Mouse (Mus musculus) heart, embryonic 10.5 days (tissue): Measurements from ENCODE around the gene Calr4. TPM values are rescaled to one million over a fixed set of nuclear protein-coding genes. Genes with fewer than 3 reads are reported as not detected.

Source experiments
- DNase-seq: peaks from one replicate; pipeline ENCODE4 v3.0.0-alpha.2; 2017; ENCODE audit warnings: low spot score
- H3K27ac ChIP-seq: fragments of 300-500 bp; sonication (generic); 2 replicates; pipeline ENCODE4 v1.5.1; 2016; ENCODE audit warnings: mild to moderate bottlenecking
- H3K27me3 ChIP-seq: fragments of 300-500 bp; sonication (generic); 2 replicates; pipeline ENCODE4 v1.6.1; 2016; ENCODE audit warnings: mild to moderate bottlenecking; ENCODE audit not compliant: poor library complexity, insufficient read depth, severe bottlenecking
- H3K36me3 ChIP-seq: fragments of 300-500 bp; sonication (generic); 2 replicates; pipeline ENCODE4 v1.6.1; 2016; ENCODE audit warnings: mild to moderate bottlenecking, moderate library complexity
- H3K4me1 ChIP-seq: fragments of 300-500 bp; sonication (generic); 2 replicates; pipeline ENCODE4 v1.6.1; 2016; ENCODE audit warnings: mild to moderate bottlenecking
- H3K4me3 ChIP-seq: fragments of 300-500 bp; sonication (generic); 2 replicates; pipeline ENCODE4 v1.5.1; 2016; ENCODE audit warnings: mild to moderate bottlenecking, moderate library complexity
- H3K9me3 ChIP-seq: fragments of 300-500 bp; sonication (generic); 2 replicates; pipeline ENCODE4 v1.6.1; 2016; ENCODE audit warnings: mild to moderate bottlenecking, moderate library complexity
- WGBS: fragments of 180-500 bp; shearing (Covaris S2); methylation state at CpG from one replicate; pipeline ENCODE4 v1.1.7; 2016; 5-methylcytosine and 5-hydroxymethylcytosine counted together
- polyA plus RNA-seq: library from polyadenylated mRNA; unstranded; fragments of >200 nt; fragmentation: Nextera tagmentation; extraction: Ambion mirVana; gene quantifications from 2 replicates; pipeline ENCODE4 v1.2.1, GENCODE M21; 2016

Gene Calr4
- polyA plus RNA-seq, 1 experiment from 2014 or later = 0.11 TPM

DNA sequence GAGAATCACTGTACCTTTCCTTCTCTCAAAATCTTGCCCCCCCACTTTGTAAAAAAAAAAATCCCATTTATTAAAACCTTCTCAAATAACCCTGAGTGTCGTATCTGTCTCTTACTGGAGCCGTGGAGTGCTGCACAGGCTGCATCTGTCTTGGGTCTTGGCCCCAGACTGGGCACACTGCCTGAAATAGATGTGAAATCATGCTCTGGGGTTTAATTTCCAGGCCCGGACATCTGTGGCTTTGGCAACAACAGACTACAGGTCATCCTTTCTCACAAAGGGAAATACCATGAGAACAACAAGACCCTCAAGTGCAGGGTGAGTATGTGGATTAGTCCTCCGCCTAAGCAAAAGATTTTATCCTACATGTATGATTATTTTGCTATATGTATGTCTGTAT is 7.6 kb downstream of the Calr4 start:
- Histone ChIP-seq H3K27ac (no peak overlapping the region), H3K9me3 (no peaks in the 10 kb centered on the region), H3K4me1 (no peaks in the 10 kb centered on the region; the same call in 1 of the 2 replicates), H3K36me3 (no peaks in the 10 kb centered on the region), H3K27me3 (no peaks in the 10 kb centered on the region), H3K4me3 (no peak overlapping the region)
- WGBS = 77% methylated on average over 4 of the region's 4 CpGs
- DNase-seq = no peak

DNA sequence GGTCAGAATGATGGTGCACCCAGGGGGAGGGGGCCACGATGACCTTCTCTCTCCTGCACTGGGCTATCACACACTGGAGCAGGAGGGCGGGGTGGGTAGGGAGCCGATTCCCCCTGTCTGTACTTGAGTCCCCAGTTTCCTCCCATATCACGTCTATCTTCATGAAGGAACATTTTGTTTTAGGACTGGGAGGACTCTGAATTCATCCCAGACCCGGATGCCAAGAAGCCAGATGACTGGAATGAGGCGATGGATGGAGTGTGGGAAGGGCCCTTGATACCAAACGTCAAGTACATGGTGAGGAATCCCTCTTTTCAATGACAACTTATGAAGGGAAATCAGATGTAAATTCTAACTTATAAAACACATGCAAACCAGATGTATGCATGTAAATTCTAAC is 10.2 kb downstream of the Calr4 start:
- H3K27ac ChIP-seq = no peak overlapping the region
- H3K27me3 ChIP-seq = no peaks in the 10 kb centered on the region
- WGBS = 75% methylated on average over 7 of the region's 7 CpGs
- no peaks in the 10 kb centered on the region for H3K36me3 ChIP-seq
- no peak overlapping the region for H3K4me3 ChIP-seq
- H3K9me3 ChIP-seq = no peaks in the 10 kb centered on the region
- DNase-seq = no peak
- no peaks in the 10 kb centered on the region; the same call in 1 of the 2 replicates for H3K4me1 ChIP-seq

DNA sequence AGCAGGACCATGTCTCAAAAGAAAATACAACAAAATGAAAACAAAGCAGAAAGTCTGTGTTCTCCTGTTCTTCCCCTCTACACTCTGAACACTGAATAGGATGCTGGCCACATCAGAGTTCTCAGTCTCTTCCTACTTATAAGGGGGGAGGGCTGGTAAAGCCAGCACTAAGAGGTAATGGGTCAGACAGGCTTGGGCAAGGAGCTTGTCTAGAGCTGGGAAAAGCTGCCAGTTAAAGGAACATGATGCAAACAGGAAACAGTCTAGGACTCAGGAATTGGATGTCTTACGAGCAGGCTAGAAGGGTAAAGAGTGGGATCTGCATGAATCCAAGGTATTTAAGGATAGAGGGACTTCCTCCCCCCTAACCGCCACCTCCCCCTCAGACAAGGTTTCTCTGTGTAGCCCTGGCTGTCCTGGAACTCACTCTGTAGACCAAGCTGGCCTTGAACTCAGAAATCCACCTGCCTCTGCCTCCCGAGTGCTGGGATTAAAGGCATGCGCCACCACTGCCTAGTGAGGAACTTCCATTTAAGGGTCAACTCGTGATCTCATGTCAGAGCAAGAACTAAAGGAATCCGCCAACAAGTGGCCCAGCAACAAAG is 10.8 kb downstream of the Calr4 start:
- H3K4me1 ChIP-seq = no peaks in the 10 kb centered on the region; the same call in 1 of the 2 replicates
- no peak overlapping the region for H3K4me3 ChIP-seq
- no peak for DNase-seq
- WGBS = 73% methylated on average over 6 of the region's 6 CpGs
- no peak overlapping the region for H3K27ac ChIP-seq
- H3K27me3 ChIP-seq = no peaks in the 10 kb centered on the region
- H3K9me3 ChIP-seq = no peaks in the 10 kb centered on the region
- H3K36me3 ChIP-seq = no peaks in the 10 kb centered on the region

DNA sequence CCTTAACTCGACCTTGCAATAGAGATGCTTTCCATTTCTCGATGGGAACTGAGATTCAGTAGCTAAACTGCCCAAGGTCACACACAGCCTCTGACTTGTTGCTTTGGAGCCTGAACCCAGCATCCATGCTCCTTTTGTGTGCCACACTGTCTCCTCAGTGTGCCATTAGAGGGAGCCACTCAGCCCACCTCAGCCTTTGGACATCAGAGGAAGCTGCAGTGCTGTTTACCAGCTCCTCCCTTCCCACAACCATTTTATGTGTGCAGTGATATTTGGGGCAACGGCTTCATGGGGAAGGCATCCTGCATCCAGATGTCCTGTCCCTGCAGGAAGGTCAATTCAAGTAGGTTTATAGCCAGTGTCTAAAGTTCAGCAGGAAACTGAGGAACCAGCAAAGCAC is 17.3 kb downstream of the Calr4 start:
- Histone ChIP-seq H3K27me3 (no peaks in the 10 kb centered on the region), H3K4me3 (no peak overlapping the region), H3K4me1 (no peaks in the 10 kb centered on the region), H3K36me3 (no peaks in the 10 kb centered on the region), H3K27ac (no peak overlapping the region), H3K9me3 (0 out of 2 replicates have a peak, but pooled peaks cover under 1% of the 10 kb centered on the region)
- no peak for DNase-seq
- 32% methylated on average over 3 of the region's 3 CpGs for WGBS

DNA sequence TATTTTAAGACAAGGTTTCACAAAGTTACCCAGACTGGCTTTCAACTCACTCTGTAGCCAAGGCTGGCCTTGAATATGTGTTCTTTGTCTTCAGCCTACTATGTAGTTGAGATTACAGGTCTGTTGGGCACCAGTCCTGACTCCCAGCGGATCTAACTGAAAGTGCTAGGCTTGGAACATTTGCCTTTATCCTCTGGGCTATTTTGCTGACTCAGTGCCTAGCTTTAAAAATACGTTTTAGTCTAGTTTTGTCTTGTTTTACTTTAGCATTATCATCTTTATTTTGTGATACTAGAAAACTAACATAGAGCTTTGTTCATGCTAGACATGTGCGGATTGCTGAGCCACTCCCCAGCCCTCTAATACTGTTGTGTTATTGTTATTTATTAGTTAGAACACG is 17.9 kb downstream of the Calr4 start:
- no peaks in the 10 kb centered on the region for H3K27me3 ChIP-seq
- no peak overlapping the region for H3K4me3 ChIP-seq
- H3K36me3 ChIP-seq = no peaks in the 10 kb centered on the region
- no peak for DNase-seq
- 77% methylated on average over 4 of the region's 4 CpGs for WGBS
- peaks cover 4% of the 10 kb centered on the region; the same call in 1 of the 2 replicates for H3K9me3 ChIP-seq
- H3K4me1 ChIP-seq = no peaks in the 10 kb centered on the region
- no peak overlapping the region for H3K27ac ChIP-seq

DNA sequence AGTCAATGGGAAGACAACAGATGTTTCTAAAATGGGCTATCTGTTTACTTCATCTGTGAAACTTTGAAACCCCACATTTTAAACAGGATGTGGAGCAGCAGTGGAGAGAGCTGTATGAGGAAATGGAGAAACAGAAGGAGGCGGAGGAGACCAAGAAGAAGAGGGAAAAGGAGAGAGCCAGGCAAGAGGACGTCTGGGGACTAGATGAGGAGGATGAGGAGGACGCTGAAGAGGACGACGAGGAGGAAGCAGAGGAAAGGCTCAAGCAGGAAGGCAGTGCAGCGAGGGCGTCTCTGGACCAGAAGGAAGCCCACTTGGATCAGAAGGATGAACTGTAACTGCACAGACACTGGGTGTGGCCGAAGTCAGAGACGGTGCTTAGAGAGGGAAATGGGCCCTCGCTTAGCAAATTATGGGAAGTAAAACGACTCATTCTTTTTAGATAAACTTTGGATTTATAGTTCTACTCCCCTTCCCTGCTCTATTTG is 19.4 kb downstream of the Calr4 start:
- H3K27ac ChIP-seq = peak overlapping the region; percentile 33
- DNase-seq = no peak
- H3K4me3 ChIP-seq = no peak overlapping the region
- H3K27me3 ChIP-seq = no peaks in the 10 kb centered on the region
- H3K4me1 ChIP-seq = no peaks in the 10 kb centered on the region
- no peaks in the 10 kb centered on the region for H3K36me3 ChIP-seq
- 58% methylated on average over 11 of the region's 11 CpGs for WGBS
- peaks cover 4% of the 10 kb centered on the region; the same call in 1 of the 2 replicates for H3K9me3 ChIP-seq

DNA sequence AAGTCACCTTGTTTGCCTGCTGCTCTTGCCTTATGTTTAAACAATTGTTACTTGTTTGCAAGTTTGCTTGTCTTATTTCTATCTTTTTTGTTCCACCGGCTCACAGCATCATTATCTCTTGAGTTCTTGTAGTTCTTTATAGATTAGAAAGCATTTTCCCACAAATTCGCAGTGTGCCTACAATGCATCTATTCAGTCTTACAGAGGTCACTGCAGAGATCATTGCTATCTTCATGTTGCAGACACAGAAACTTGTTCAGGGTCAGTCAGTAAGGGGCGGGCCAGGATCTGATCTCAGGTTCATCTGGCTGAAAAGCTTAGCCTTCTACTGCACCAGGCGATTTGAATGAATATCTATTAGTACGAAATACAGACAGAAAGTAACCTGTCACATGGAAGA is 20.2 kb downstream of the Calr4 start:
- 60% methylated on average over 5 of the region's 5 CpGs for WGBS
- Histone ChIP-seq H3K27ac (no peak overlapping the region), H3K4me1 (no peaks in the 10 kb centered on the region), H3K4me3 (no peak overlapping the region), H3K27me3 (no peaks in the 10 kb centered on the region), H3K36me3 (no peaks in the 10 kb centered on the region), H3K9me3 (peaks cover 4% of the 10 kb centered on the region; the same call in 1 of the 2 replicates)
- DNase-seq = peak; percentile 81

DNA sequence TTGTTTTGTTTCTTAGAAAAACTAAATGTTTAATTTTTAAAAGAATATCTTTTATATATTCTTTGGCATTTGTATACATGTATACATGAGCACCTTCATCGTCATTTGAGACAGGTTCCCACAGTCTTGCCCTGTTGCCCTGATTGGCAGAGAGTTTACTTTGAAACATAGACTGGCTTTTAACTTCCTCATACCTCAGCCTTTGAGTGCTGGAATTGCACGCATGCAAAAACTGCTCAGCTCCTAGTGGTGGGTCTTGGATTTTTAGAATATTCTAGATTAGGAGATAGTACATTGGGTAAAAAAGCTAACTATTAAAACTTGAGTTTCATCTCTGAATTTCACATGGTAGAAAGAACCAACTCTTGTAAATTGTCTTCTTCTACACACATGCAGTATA is 21.0 kb downstream of the Calr4 start:
- no peaks in the 10 kb centered on the region for H3K36me3 ChIP-seq
- no peak overlapping the region for H3K4me3 ChIP-seq
- no peak overlapping the region for H3K27ac ChIP-seq
- peaks cover 4% of the 10 kb centered on the region; the same call in 1 of the 2 replicates for H3K9me3 ChIP-seq
- no peak for DNase-seq
- H3K27me3 ChIP-seq = no peaks in the 10 kb centered on the region
- no peaks in the 10 kb centered on the region for H3K4me1 ChIP-seq
- 66% methylated on average over 2 of the region's 2 CpGs for WGBS

DNA sequence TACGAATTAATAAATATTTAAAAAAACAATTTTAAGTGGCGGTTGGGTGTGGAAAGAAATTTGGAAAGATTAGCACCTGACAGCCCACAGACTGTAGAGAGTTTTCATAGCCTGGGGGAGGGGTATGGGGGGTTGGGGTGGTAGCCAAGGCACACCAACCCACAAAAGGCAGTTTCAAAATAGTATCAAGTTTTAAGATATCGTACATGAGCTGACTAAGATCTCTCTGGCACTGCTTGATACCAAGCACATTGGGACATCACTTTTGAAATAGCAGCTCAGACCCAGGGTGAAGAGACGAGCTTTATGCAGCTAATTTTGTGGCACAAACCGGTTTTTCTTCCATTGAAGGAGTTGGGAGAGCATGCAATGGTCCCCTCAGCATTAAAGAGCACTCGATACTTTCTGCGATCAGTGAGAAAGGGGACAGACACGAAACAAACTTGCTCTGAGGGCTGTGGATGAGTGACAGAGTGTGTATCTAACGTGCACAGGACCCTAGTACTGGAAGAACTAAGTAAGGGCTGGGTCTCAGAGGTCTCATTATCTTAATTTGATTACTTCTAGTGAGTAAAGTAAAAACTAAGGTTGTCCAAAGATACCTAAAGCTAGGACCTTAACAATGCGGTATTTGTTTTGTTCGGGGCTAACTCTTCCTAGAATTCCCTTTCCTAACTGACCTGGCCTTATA is 21.6 kb downstream of the Calr4 start:
- Histone ChIP-seq H3K27ac (no peak overlapping the region), H3K36me3 (no peaks in the 10 kb centered on the region), H3K4me3 (no peak overlapping the region), H3K9me3 (peaks cover 4% of the 10 kb centered on the region; the same call in 1 of the 2 replicates), H3K27me3 (no peaks in the 10 kb centered on the region), H3K4me1 (no peaks in the 10 kb centered on the region)
- WGBS = 74% methylated on average over 11 of the region's 11 CpGs
- DNase-seq = no peak

DNA sequence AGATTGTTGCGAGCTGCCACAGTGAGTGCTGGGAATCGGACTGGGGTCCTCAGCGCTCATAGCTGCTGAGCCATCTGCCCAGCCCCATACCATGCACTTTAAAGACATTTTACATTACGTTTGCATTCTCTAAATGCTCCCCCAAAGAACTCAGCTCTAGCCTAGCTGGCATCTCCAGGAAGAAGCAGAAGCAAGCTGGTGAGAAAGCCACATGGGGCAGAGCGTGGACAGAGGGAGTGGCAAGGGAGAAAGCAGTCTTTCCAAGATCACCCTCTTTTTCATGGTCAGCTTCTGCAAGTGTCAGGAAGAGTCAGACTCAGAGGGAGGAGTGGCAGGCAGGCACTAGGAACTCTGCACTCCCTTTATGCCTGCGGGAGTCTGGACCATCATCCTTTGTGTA is 22.5 kb downstream of the Calr4 start:
- Histone ChIP-seq H3K36me3 (no peaks in the 10 kb centered on the region), H3K27ac (no peak overlapping the region), H3K4me1 (no peaks in the 10 kb centered on the region), H3K27me3 (no peaks in the 10 kb centered on the region), H3K4me3 (no peak overlapping the region), H3K9me3 (peaks cover 4% of the 10 kb centered on the region; the same call in 1 of the 2 replicates)
- 86% methylated on average over 6 of the region's 6 CpGs for WGBS
- no peak for DNase-seq

DNA sequence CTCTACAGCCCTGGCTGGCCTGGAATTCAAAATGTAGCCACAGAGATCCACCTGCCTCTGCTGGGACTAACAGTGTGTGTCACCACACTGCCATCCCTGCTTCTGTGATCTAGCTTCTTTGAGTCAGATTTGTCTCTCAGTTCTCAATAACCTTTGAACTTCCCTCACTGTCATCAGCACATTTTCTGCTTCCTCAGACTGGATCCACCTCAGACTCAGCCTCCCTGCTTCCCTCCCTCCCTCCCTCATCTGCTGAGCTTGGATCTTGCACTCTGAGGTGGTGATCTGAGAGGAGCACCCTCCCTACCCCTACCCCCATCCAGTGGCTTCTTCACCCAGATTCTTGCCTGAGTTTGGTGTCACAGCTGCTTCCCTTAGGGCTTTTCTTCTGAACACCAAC is 23.4 kb downstream of the Calr4 start:
- no peak overlapping the region for H3K4me3 ChIP-seq
- DNase-seq = no peak
- peaks cover 5% of the 10 kb centered on the region; the same call in 1 of the 2 replicates for H3K4me1 ChIP-seq
- no peaks in the 10 kb centered on the region for H3K36me3 ChIP-seq
- H3K27me3 ChIP-seq = no peaks in the 10 kb centered on the region
- H3K27ac ChIP-seq = no peak overlapping the region
- H3K9me3 ChIP-seq = peaks cover 4% of the 10 kb centered on the region; the same call in 1 of the 2 replicates

DNA sequence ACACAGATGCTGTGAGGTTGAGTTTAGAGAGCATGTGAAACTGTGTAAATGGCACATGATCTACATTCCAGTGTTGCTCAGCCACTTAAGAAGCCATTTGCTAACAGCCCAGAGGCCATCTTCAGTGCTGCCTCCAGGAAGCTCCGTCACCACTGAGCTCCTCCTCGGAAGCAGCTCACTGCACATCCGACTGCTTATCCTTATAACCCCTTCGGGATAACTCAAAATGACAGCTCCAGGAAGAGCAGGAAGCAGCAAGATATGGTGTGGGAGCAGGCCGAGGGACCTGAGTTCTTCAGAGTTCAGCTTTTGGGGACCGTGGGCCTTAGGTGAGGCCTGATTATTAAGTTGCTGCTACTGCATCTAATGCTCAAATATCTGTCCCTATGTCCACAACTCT is 27.8 kb downstream of the Calr4 start:
- Histone ChIP-seq H3K4me3 (no peak overlapping the region), H3K4me1 (peaks cover 5% of the 10 kb centered on the region; the same call in 1 of the 2 replicates), H3K9me3 (no peaks in the 10 kb centered on the region), H3K27ac (peak overlapping the region; percentile 47; the same call in 1 of the 2 replicates), H3K27me3 (no peaks in the 10 kb centered on the region), H3K36me3 (no peaks in the 10 kb centered on the region)
- WGBS = 47% methylated on average over 6 of the region's 6 CpGs
- DNase-seq = no peak

DNA sequence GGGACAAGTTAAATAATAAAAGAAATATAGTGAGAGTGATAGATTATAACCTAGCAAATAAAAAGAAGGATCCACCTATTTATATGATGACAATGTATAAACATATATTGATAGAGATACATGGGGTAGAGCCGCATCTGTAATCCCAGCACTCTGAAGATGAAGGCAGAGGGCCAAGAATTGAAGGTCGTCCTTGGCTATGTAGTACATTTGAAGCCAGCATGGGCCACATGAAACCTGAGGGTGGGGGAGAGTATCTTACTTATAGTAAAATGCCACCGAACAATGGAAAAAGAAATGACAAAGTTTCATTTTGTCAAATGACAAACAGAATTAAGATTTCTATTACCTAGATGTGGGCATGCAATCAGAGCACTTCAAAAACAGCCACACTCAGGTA is 31.8 kb downstream of the Calr4 start:
- H3K27me3 ChIP-seq = no peaks in the 10 kb centered on the region
- 85% methylated on average over 3 of the region's 3 CpGs for WGBS
- H3K36me3 ChIP-seq = no peaks in the 10 kb centered on the region
- H3K9me3 ChIP-seq = no peaks in the 10 kb centered on the region
- no peak overlapping the region for H3K4me3 ChIP-seq
- DNase-seq = no peak
- peaks cover 5% of the 10 kb centered on the region; the same call in 1 of the 2 replicates for H3K4me1 ChIP-seq
- no peak overlapping the region for H3K27ac ChIP-seq
